Mouse (Mus musculus) left cerebral cortex, adult 8-10 months (tissue): ENCODE data around the gene Angpt4. TPM values are rescaled to one million over a fixed set of nuclear protein-coding genes. Genes with fewer than 3 reads are reported as not detected.
A peak's percentile ranks its signal among the peaks of the same experiment; 100 is the strongest.

Source experiments
- DNase-seq, 2 experiments: peaks; one replicate each; pipeline ENCODE4 v3.0.0; 2022; ENCODE audit warnings: low spot score in 2 of 2
- total RNA-seq, 4 experiments: library from RNA; stranded (reverse); gene quantifications; 2 replicates each; pipeline ENCODE4 v1.2.4; 2022

Angpt4 gene
- under 1 TPM in 1 of 4 experiments, not detected in 3; 0.14 TPM for total RNA-seq

GRCm38 (mm10) chr2:151910919-151911500 is at the start of gene Angpt4:
TSS of gene Angpt4 (plus strand) at chr2:151911210.
- DNase-seq: no peak

- no peak for DNase-seq
These were observed 48.7 kb upstream of the Angpt4 start for GRCm38 (mm10) chr2:151862257-151862810.

GRCm38 (mm10) chr2:151864941-151865340 is 46.1 kb upstream of the Angpt4 start:
- no peak for DNase-seq

GRCm38 (mm10) chr2:151866487-151866886 is 44.5 kb upstream of the Angpt4 start:
- DNase-seq: peak; percentile 33 to 47

GRCm38 (mm10) chr2:151868196-151868595 is 42.8 kb upstream of the Angpt4 start:
- DNase-seq: no peak

GRCm38 (mm10) chr2:151874551-151874950 is 36.5 kb upstream of the Angpt4 start:
- DNase-seq: no peak

GRCm38 (mm10) chr2:151876012-151876485 is 35.0 kb upstream of the Angpt4 start:
- peak in 1 of 2 experiments; percentile 37 for DNase-seq

GRCm38 (mm10) chr2:151878645-151879044 is 32.4 kb upstream of the Angpt4 start:
- no peak for DNase-seq

GRCm38 (mm10) chr2:151879760-151880159 is 31.2 kb upstream of the Angpt4 start:
- no peak for DNase-seq

GRCm38 (mm10) chr2:151891031-151891430 is 20.0 kb upstream of the Angpt4 start:
- DNase-seq: peak in 1 of 2 experiments; percentile 32

GRCm38 (mm10) chr2:151893122-151893774 is 17.8 kb upstream of the Angpt4 start:
- no peak for DNase-seq

- peak in 1 of 2 experiments; percentile 21 for DNase-seq
These were observed 16.6 kb upstream of the Angpt4 start for GRCm38 (mm10) chr2:151894209-151894980.

- DNase-seq: no peak
These were observed 15.1 kb upstream of the Angpt4 start for GRCm38 (mm10) chr2:151895911-151896310.

- DNase-seq: no peak
These were observed 12.9 kb upstream of the Angpt4 start for GRCm38 (mm10) chr2:151898106-151898505.

GRCm38 (mm10) chr2:151900845-151901244 is 10.2 kb upstream of the Angpt4 start:
- no peak for DNase-seq

GRCm38 (mm10) chr2:151903267-151903666 is 7.7 kb upstream of the Angpt4 start:
- no peak for DNase-seq

GRCm38 (mm10) chr2:151903933-151904332 is 7.1 kb upstream of the Angpt4 start:
- no peak for DNase-seq

- DNase-seq: no peak
These were observed 6.4 kb upstream of the Angpt4 start for GRCm38 (mm10) chr2:151904636-151905035.

- DNase-seq: no peak
These were observed 4.0 kb upstream of the Angpt4 start for GRCm38 (mm10) chr2:151907020-151907419.

GRCm38 (mm10) chr2:151909386-151909785 is 1.6 kb upstream of the Angpt4 start:
- no peak for DNase-seq

- no peak for DNase-seq
These were observed 512 bp upstream of the Angpt4 start for GRCm38 (mm10) chr2:151910498-151910897.

GRCm38 (mm10) chr2:151911751-151912150 is 741 bp downstream of the Angpt4 start:
- DNase-seq: no peak
